28 mouse cellular contexts compared by ENCODE assay signal in the genomic region with DNA sequence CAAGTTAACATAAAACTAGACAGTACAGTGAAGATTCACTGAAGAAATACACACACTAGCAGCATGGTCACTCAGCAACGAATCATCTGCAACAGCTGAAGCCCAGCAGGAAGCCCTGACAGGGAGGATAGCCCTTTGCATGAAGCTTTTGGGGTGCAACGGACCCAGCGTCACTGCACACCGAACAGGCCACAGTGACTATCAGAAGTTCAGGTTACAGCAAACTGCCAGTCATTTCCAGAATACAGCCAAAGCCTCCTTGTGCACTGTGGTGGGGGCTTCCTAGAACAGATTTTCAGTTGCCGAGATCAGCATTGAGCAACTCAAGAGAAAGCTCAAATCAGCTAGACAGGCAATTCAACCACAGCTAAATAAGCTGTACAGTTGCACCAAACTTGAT. TPM values are rescaled to one million over a fixed set of nuclear protein-coding genes. Genes with fewer than 3 reads are reported as not detected.
DNase-seq lines count a peak whose midpoint lies in the region; ATAC-seq and TF ChIP-seq lines count a peak whose summit lies in the region.
"Had no signal": no experiment of that assay in that cellular context is flagged by ENCODE, and none has a peak within 500 bp of the region (broad histone marks: within the 10 kb centered on the region; RNA-seq: fewer than 3 reads in every experiment).

No protein-coding gene starts in this region.

- dilution Hi-C loops in CH12.LX (cut with MboI; ENCODE audit: extremely low pct_ligation_motif_present, extremely low pct_unique_long_range_greater_than_20kb, low sequenced_read_pairs): no loop called here

- H3K9me3 ChIP-seq in hindbrain, embryonic 16.5 days (ENCODE audit: control insufficient read depth, low read length): no peaks in the 10 kb centered on the region
- no peaks in the 10 kb centered on the region for H3K9me3 ChIP-seq in hindbrain, embryonic 10.5 days
- no peaks in the 10 kb centered on the region for H3K9me3 ChIP-seq in kidney, postnatal 0 days (replicated peaks; ENCODE audit: low read length)
- H3K9me3 ChIP-seq in CH12.LX (replicated peaks; ENCODE audit: low read length): no peaks in the 10 kb centered on the region
- H3K9me3 ChIP-seq: embryonic facial prominence, embryonic 15.5 days; heart, embryonic 15.5 days; hindbrain, embryonic 15.5 days; neural tube, embryonic 12.5 days had no signal

- H3K27me3 ChIP-seq in hindbrain, embryonic 16.5 days (replicated peaks; ENCODE audit: control insufficient read depth, insufficient read depth, low read length): no peaks in the 10 kb centered on the region
- no peaks in the 10 kb centered on the region for H3K27me3 ChIP-seq in hindbrain, embryonic 10.5 days (ENCODE audit: insufficient read depth, poor library complexity, severe bottlenecking)
- no peaks in the 10 kb centered on the region for H3K27me3 ChIP-seq in kidney, postnatal 0 days (ENCODE audit: insufficient read depth, low read length)
- no peaks in the 10 kb centered on the region for H3K27me3 ChIP-seq in CH12.LX (replicated peaks)
- H3K27me3 ChIP-seq: embryonic facial prominence, embryonic 15.5 days; heart, embryonic 15.5 days; hindbrain, embryonic 15.5 days; neural tube, embryonic 12.5 days had no signal

- no peak overlapping the region for H3K4me2 ChIP-seq in hindbrain, embryonic 16.5 days (ENCODE audit: low read length)
- H3K4me2 ChIP-seq in kidney, postnatal 0 days (ENCODE audit: low read length): no peak overlapping the region
- no peak overlapping the region for H3K4me2 ChIP-seq in CH12.LX (ENCODE audit: insufficient read depth, low read depth, poor library complexity, severe bottlenecking)
- H3K4me2 ChIP-seq: heart, embryonic 15.5 days; hindbrain, embryonic 15.5 days; liver, embryonic 11.5 days had no signal

- 74% methylated on average over 5 of the region's 5 CpGs for WGBS in hindbrain, embryonic 16.5 days
- WGBS in hindbrain, embryonic 10.5 days: 71% methylated on average over 5 of the region's 5 CpGs
- WGBS in kidney, postnatal 0 days: 37% methylated on average over 5 of the region's 5 CpGs

- H3K4me3 ChIP-seq in hindbrain, embryonic 16.5 days (ENCODE audit: low read length): no peak overlapping the region
- no peak overlapping the region for H3K4me3 ChIP-seq in hindbrain, embryonic 10.5 days
- no peak overlapping the region for H3K4me3 ChIP-seq in kidney, postnatal 0 days (replicated peaks; ENCODE audit: low read depth, low read length)
- no peak overlapping the region for H3K4me3 ChIP-seq in CH12.LX (replicated peaks in 1 of 3; ENCODE audit: low read depth in 2 of 3, low read length in 2 of 3, poor library complexity in 1 of 3)
- H3K4me3 ChIP-seq: heart, embryonic 15.5 days; hindbrain, embryonic 15.5 days; layer of hippocampus, adult 2 months; neural tube, embryonic 12.5 days had no signal

- no peak for TF ChIP-seq RAD21 in CH12.LX (IDR thresholded peaks at IDR 0.05; ENCODE audit: low read depth, low read length)

- ATAC-seq in hindbrain, embryonic 16.5 days: 0 out of 2 replicates have a peak, but pooled peaks have one; percentile 42
- no peak for ATAC-seq in kidney, postnatal 0 days (replicated peaks; ENCODE audit: low FRiP score, low read depth)
- ATAC-seq in granulocyte monocyte progenitor cell, adult 5-6 weeks (replicated peaks; ENCODE audit: poor library complexity, severe bottlenecking): peak; percentile 72
- ATAC-seq: forebrain, postnatal 0 days; liver, postnatal 0 days had no signal

- DNase-seq in hindbrain, embryonic 10.5 days (ENCODE audit: low spot score): no peak
- DNase-seq in kidney, postnatal 0 days (ENCODE audit: low spot score): peak; percentile 44
- DNase-seq in kidney, postnatal 14 days: no peak
- peak; percentile 53 for DNase-seq in CH12.LX (ENCODE audit: extremely low read depth)
- no peak for DNase-seq in gastrocnemius, postnatal 4 days (ENCODE audit: low spot score in 2 of 2)
- no peak for DNase-seq in frontal cortex, postnatal 10 days (ENCODE audit: low spot score in 2 of 2)
- DNase-seq: adrenal gland, adult 2 months; B cell, adult 2 months; cerebellum, adult 18-20 months; cerebellum, postnatal 14 days; forebrain, postnatal 0 days; gastrocnemius, postnatal 25 days; heart, postnatal 4 days; kidney, postnatal 25 days; layer of hippocampus, postnatal 36 days; liver, postnatal 0 days; lung, postnatal 14 days; midbrain, embryonic 14.5 days; thymus, adult 18-20 months; thymus, postnatal 4 days had no signal

- H3K36me3 ChIP-seq in hindbrain, embryonic 16.5 days (ENCODE audit: control insufficient read depth, insufficient read depth, low read length): no peaks in the 10 kb centered on the region
- no peaks in the 10 kb centered on the region for H3K36me3 ChIP-seq in hindbrain, embryonic 10.5 days
- H3K36me3 ChIP-seq in kidney, postnatal 0 days (ENCODE audit: insufficient read depth, low read length): peaks cover 4% of the 10 kb centered on the region; the same call in 1 of the 2 replicates
- peaks cover 2 to 10% of the 10 kb centered on the region in 2 experiments for H3K36me3 ChIP-seq in CH12.LX (replicated peaks in 1 of 2; ENCODE audit: control insufficient read depth in 1 of 2, insufficient read depth in 1 of 2, low read length in 1 of 2)
- H3K36me3 ChIP-seq: embryonic facial prominence, embryonic 15.5 days; hindbrain, embryonic 15.5 days; neural tube, embryonic 12.5 days had no signal

- no peak overlapping the region for H3K27ac ChIP-seq in hindbrain, embryonic 16.5 days (ENCODE audit: low read depth, low read length)
- H3K27ac ChIP-seq in hindbrain, embryonic 10.5 days: no peak overlapping the region
- peak overlapping the region; percentile 85 for H3K27ac ChIP-seq in kidney, postnatal 0 days
- no peak overlapping the region for H3K27ac ChIP-seq in CH12.LX (ENCODE audit: insufficient read depth, low read depth)
- H3K27ac ChIP-seq: heart, embryonic 15.5 days; hindbrain, embryonic 15.5 days; layer of hippocampus, adult 2 months; neural tube, embryonic 12.5 days had no signal

- H3K9ac ChIP-seq in hindbrain, embryonic 16.5 days (ENCODE audit: low read depth, low read length): no peak overlapping the region
- no peak overlapping the region for H3K9ac ChIP-seq in kidney, postnatal 0 days (ENCODE audit: low read depth, low read length)
- no peak overlapping the region for H3K9ac ChIP-seq in CH12.LX (ENCODE audit: insufficient read depth, low read depth)
- H3K9ac ChIP-seq: embryonic facial prominence, embryonic 15.5 days; forebrain, postnatal 0 days; heart, embryonic 15.5 days; hindbrain, embryonic 15.5 days; liver, postnatal 0 days; neural tube, embryonic 12.5 days had no signal

- H3K79me2 ChIP-seq in CH12.LX (replicated peaks; ENCODE audit: control insufficient read depth, extremely low read depth, insufficient read depth, poor library complexity, severe bottlenecking): no peaks in the 10 kb centered on the region

- no peak for TF ChIP-seq POLR2A in CH12.LX (IDR thresholded peaks at IDR 0.05; ENCODE audit: low read depth, low read length)

- TF ChIP-seq CTCF in kidney, postnatal 0 days (IDR thresholded peaks at IDR 0.05; ENCODE audit: low read depth): no peak
- TF ChIP-seq CTCF in CH12.LX (conservative IDR thresholded peaks at IDR 0.05 in 1 of 2, IDR thresholded peaks at IDR 0.05 in 1 of 2; ENCODE audit: low read depth in 2 of 2, low read length in 2 of 2): no peak

- in situ Hi-C loops in CH12.LX (cut with MboI; ENCODE audit: low pct_ligation_motif_present, low pct_unique_long_range_greater_than_20kb, low sequenced_read_pairs): loop anchor here (25.0 kb wide), 1 partner anchor 260 kb away; no protein-coding TSS in a partner anchor

- H3K4me1 ChIP-seq in hindbrain, embryonic 16.5 days (ENCODE audit: control insufficient read depth, insufficient read depth, low read depth, low read length): 0 out of 2 replicates have a peak, but pooled peaks cover 2% of the 10 kb centered on the region
- peaks cover 12% of the 10 kb centered on the region for H3K4me1 ChIP-seq in hindbrain, embryonic 10.5 days (replicated peaks)
- peaks cover 17% of the 10 kb centered on the region; the same call in 1 of the 2 replicates for H3K4me1 ChIP-seq in kidney, postnatal 0 days (replicated peaks; ENCODE audit: insufficient read depth, low read length)
- H3K4me1 ChIP-seq in CH12.LX (ENCODE audit: control insufficient read depth in 1 of 2, insufficient read depth in 2 of 2): peaks cover 25 to 56% of the 10 kb centered on the region in 2 experiments
- H3K4me1 ChIP-seq: hindbrain, embryonic 15.5 days had no signal

- TF ChIP-seq EP300 in CH12.LX (IDR thresholded peaks at IDR 0.05; ENCODE audit: low read length): peak; percentile 37; the same call in 1 of the 2 replicates

TF ChIP-seq in CH12.LX, 34 proteins besides CTCF, POLR2A, EP300 and RAD21:
- TF ChIP-seq IRF4 (IDR thresholded peaks at IDR 0.05; ENCODE audit: low read depth, low read length): peak; percentile 63
- 0 out of 2 replicates have a peak, but pooled peaks have one; percentile 42 for TF ChIP-seq JUND (conservative IDR thresholded peaks at IDR 0.05; ENCODE audit: low read depth, low read length)
- no peak for TF ChIP-seq USF1 (IDR thresholded peaks at IDR 0.05; ENCODE audit: low read depth, low read length)
TF ChIP-seq in CH12.LX: peak in this region for 2.

RNA-seq across cellular contexts. Expression of a gene that starts 54.3 kb away (rescaled TPM):
- 59.1 and 60.9 TPM in 2 replicates for polyA plus RNA-seq in hindbrain, embryonic 16.5 days (2015; fragmentation: Nextera tagmentation; extraction: Ambion mirVana)
- polyA plus RNA-seq in hindbrain, embryonic 10.5 days (2016; fragmentation: Nextera tagmentation; extraction: Ambion mirVana): 49.7 and 52.1 TPM in 2 replicates
- 190 and 191 TPM in 2 replicates for polyA plus RNA-seq in kidney, postnatal 0 days (2015; fragmentation: Nextera tagmentation; extraction: Ambion mirVana)
- total RNA-seq in CH12.LX (2012; rRNA removed): 122 and 131 TPM in 2 replicates
- total RNA-seq in CH12.LX (2014; rRNA removed): 175 and 188 TPM in 2 replicates
- 110 and 125 TPM in 2 replicates for polyA plus RNA-seq in CH12.LX (2012; ENCODE audit: insufficient read length, low read depth)
- total RNA-seq in granulocyte monocyte progenitor cell, adult 5-6 weeks (2014; fragmentation: Nextera tagmentation): 139 and 152 TPM in 2 replicates
- 208 and 230 TPM in 2 replicates for total RNA-seq in granulocyte monocyte progenitor cell, adult 5-6 weeks (2017)
- total RNA-seq in gastrocnemius, postnatal 4 days (2021): 10 to 100 TPM; 39.9 to 42.2 TPM

RNA-seq across cellular contexts. Expression of a gene that starts 54.4 kb away (rescaled TPM):
- polyA plus RNA-seq in hindbrain, embryonic 16.5 days (2015; fragmentation: Nextera tagmentation; extraction: Ambion mirVana): 10.1 and 11.1 TPM in 2 replicates
- 7.2 and 7.7 TPM in 2 replicates for polyA plus RNA-seq in hindbrain, embryonic 10.5 days (2016; fragmentation: Nextera tagmentation; extraction: Ambion mirVana)
- polyA plus RNA-seq in kidney, postnatal 0 days (2015; fragmentation: Nextera tagmentation; extraction: Ambion mirVana): 20.6 and 24.7 TPM in 2 replicates
- total RNA-seq in CH12.LX (2012; rRNA removed) (9.1 and 9.8 TPM in 2 replicates), CH12.LX (2014; rRNA removed) (10.1 and 10.2 TPM in 2 replicates)
- polyA plus RNA-seq in CH12.LX (2012; ENCODE audit: insufficient read length, low read depth): 7.5 and 9.7 TPM in 2 replicates
- 6.6 and 14.9 TPM in 2 replicates for total RNA-seq in granulocyte monocyte progenitor cell, adult 5-6 weeks (2014; fragmentation: Nextera tagmentation)
- total RNA-seq in granulocyte monocyte progenitor cell, adult 5-6 weeks (2017): 2.0 and 15.9 TPM in 2 replicates
- 1 to 10 TPM; 5.6 to 5.9 TPM for total RNA-seq in gastrocnemius, postnatal 4 days (2021)

Comparison
In these comparisons a context has a peak if more than half of its experiments do, and no peak if none do; other contexts are left out.
1. DNase-seq: peak in kidney, postnatal 0 days (single experiment) and CH12.LX (single experiment); none in hindbrain, embryonic 10.5 days (single experiment), kidney, postnatal 14 days (single experiment), gastrocnemius, postnatal 4 days (0 of 2) and frontal cortex, postnatal 10 days (0 of 2).